Mouse (Mus musculus): ENCODE results near the gene Dexi.

Dexi gene

GRCm38 (mm10) chr16:10454583-10454974 is 88.3 kb downstream of the Dexi start:
- DNase-seq (ENCODE audit: low spot score in 2 of 2), result no peak

GRCm38 (mm10) chr16:10453872-10454582 is 88.8 kb downstream of the Dexi start:
- no peak for DNase-seq (ENCODE audit: low spot score in 2 of 2)

Data from spleen, postnatal 10 days (tissue).